Mouse (Mus musculus) gastrocnemius, adult 18-20 months (tissue): Measurements from ENCODE around the gene Kynu. TPM values are rescaled to one million over a fixed set of nuclear protein-coding genes. Genes with fewer than 3 reads are reported as not detected.
A peak's percentile ranks its signal among the peaks of the same experiment; 100 is the strongest.

Source experiments
- DNase-seq: peaks from one replicate; pipeline ENCODE4 v3.0.0; 2021; ENCODE audit warnings: low spot score
- total RNA-seq, 2 experiments: library from RNA; stranded (reverse); gene quantifications; 2 replicates each; pipeline ENCODE4 v1.2.3; 2021

Gene Kynu
- total RNA-seq, 2 experiments from 2014 or later = not detected

GRCm38 (mm10) chr2:43646962-43647361 is 91.8 kb downstream of the Kynu start:
- no peak for DNase-seq

GRCm38 (mm10) chr2:43669588-43669987 is 114.5 kb downstream of the Kynu start:
- DNase-seq = no peak

DNA sequence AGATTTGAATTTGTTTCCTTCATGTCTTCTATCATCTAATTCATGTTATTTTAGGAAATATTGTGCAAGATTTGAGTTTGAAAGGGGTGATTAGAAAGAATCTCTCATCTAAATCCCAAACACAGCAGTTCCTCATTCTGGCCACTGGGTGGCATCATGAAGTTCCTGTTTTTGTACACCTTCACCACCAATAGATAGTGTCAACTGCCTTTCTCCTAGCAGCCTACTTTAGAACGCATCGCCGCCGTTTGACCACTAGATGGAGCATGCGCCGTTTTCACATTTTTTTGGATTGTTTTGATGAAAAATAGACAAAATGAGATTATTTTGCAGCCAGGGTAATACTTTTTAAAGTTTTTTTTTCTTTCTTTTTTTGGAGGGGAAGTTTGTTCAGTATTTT is 118.5 kb downstream of the Kynu start:
- DNase-seq = peak; percentile 58

DNA sequence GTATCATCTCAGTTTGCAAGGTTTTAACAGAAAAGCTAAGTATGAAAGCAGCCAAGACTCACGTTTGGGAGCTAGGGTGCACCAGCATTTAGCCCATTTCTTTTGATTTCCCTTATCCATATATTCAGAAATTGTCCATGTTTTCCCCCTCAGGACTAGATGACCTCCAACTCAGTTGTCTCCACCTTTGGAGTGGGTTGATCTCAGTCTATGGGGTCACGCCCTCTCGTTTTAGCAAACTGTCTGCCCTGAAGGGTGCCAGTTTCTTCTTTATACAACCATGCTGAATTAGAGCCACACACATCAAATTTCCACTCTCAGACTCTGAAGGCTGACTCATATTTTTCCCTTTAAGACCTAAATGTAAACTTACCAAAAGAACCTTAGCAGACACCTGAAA is 119.0 kb downstream of the Kynu start:
- no peak for DNase-seq

DNA sequence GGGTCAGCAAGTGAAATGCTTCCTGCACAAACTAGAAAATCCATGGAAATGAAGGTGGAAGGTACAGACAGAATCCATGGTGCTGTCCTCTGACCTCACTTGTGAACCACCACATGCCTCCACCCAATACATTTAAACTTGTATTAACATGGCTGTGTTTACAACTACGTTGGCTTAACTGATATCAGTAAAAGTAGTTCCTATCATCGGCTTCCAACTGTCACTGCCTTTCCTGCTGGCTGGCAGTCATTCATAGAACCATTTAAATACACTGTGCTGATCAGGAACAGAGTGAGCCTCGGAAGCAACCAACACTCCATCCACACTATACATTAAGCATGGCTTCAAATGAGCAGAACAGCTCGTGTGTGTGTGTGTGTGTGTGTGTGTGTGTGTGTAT is 120.1 kb downstream of the Kynu start:
- no peak for DNase-seq

- DNase-seq = no peak
Observed at GRCm38 (mm10) chr2:43690402-43690801, 135.3 kb downstream of the Kynu start.

GRCm38 (mm10) chr2:43691290-43691689 is 136.2 kb downstream of the Kynu start:
- no peak for DNase-seq

DNA sequence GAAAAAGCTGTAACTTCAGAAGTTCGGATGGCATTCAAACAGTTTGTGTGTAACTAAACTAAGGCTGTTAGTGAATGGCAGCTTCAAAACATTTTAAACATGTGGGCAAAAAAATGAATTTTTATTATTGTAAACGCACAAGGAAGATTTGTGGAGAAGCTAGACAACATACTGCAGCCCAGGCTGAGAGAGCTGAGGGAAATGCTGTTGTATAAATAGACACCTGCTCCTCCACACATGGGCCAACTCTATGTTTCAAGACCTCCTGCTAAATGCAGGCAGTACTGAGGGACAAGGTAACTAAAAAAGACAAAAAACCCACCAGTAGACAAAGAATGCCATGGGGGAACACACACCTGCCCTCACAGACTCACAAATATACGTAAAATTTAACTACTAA is 140.5 kb downstream of the Kynu start:
- DNase-seq = no peak

- DNase-seq = no peak
Observed at GRCm38 (mm10) chr2:43712611-43713138, 157.5 kb downstream of the Kynu start.

- DNase-seq = peak; percentile 54
Observed at GRCm38 (mm10) chr2:43722446-43723103, 167.4 kb downstream of the Kynu start.

DNA sequence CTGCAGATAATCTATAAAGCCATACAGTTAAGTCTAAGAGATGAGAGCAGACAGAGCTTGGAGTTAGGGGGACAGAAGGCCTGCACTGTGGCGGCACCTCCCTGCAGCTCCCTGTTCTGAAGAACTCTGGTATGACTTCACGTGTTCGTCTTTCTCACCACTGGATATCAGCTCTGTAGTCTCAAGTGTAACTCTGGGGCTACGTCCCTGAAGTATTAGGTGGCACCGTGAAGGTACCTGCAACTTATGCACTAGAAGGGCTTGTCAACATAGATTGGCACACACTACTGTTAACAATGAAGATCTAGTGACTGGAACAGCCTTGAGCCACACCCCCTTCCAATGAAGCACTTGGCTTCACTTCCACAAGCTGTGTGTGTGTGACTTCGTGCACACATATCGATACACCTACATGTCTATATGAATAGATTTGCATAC is 168.0 kb downstream of the Kynu start:
- no peak for DNase-seq

- no peak for DNase-seq
Observed at GRCm38 (mm10) chr2:43727181-43727580, 172.1 kb downstream of the Kynu start.

DNA sequence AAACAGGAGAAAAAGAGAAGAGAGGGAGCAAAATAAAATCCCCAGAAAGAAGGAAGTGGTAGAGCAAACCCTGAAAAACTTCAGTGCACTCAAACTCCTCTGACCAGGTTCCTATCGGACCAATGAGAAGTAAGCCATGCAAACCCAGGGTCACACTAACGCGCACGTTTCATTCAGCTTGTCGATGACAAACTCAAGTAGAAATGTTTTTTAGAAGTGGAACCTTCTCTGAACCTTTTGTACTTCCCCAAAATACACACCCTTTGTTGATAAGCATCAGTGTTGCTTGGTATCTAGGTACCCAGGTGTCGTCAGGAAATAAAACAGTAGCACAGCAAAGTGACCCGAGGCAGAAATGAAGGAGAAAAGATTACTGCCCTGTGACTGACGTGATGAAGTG is 172.6 kb downstream of the Kynu start:
- no peak for DNase-seq

- DNase-seq = no peak
Observed at GRCm38 (mm10) chr2:43728831-43729230, 173.7 kb downstream of the Kynu start.

Other genes starting within 250 kb of the Kynu start
- under 1 TPM; 0.75 to 0.97 TPM for gene Arhgap15, start 193.5 kb downstream of the Kynu start, total RNA-seq